Mouse (Mus musculus): ENCODE measurements around the gene Dip2c. TPM values are rescaled to one million over a fixed set of nuclear protein-coding genes. Genes with fewer than 3 reads are reported as not detected.
A peak's percentile ranks its signal among the peaks of the same experiment; 100 is the strongest.

Dip2c gene
- polyA plus RNA-seq (2014; fragmentation: Nextera tagmentation; extraction: Ambion mirVana), result 4.4 and 6.0 TPM in 2 replicates

GRCm38 (mm10) chr13:9276322-9276855 is at the start of gene Dip2c:
Gene Dip2c, plus strand, starts transcription at chr13:9276528.
- H3K4me1 ChIP-seq (ENCODE audit: control insufficient read depth, insufficient read depth, low read length), result peaks cover 11% of the 10 kb centered on the region
- H3K27me3 ChIP-seq (ENCODE audit: control insufficient read depth, insufficient read depth, low read length), result no peaks in the 10 kb centered on the region
- H3K4me3 ChIP-seq (ENCODE audit: low read depth, low read length), result peak within 1 kb of the TSS; percentile 92
- H3K36me3 ChIP-seq (ENCODE audit: control insufficient read depth, insufficient read depth, low read length), result no peaks in the 10 kb centered on the region
- no peaks in the 10 kb centered on the region for H3K9me3 ChIP-seq (replicated peaks; ENCODE audit: control insufficient read depth, low read length)
- peak within 1 kb of the TSS; percentile 91 for H3K9ac ChIP-seq (ENCODE audit: low read depth, low read length)
- H3K4me2 ChIP-seq, result peak within 1 kb of the TSS; percentile 85
- peak within 1 kb of the TSS; percentile 89 for H3K27ac ChIP-seq (ENCODE audit: low read depth, low read length)
- ATAC-seq (replicated peaks; ENCODE audit: insufficient number of reproducible peaks, low FRiP score, low TSS enrichment), result peak; percentile 88
- under 1% methylated on average over 50 of the region's 67 CpGs for WGBS (ENCODE audit: insufficient replicate concordance)

- H3K9me3 ChIP-seq (replicated peaks; ENCODE audit: control insufficient read depth, low read length), result no peaks in the 10 kb centered on the region
- H3K4me1 ChIP-seq (ENCODE audit: control insufficient read depth, insufficient read depth, low read length), result no peaks in the 10 kb centered on the region
- no peak overlapping the region for H3K4me3 ChIP-seq (ENCODE audit: low read depth, low read length)
- H3K27ac ChIP-seq (ENCODE audit: low read depth, low read length), result no peak overlapping the region
- H3K4me2 ChIP-seq, result no peak overlapping the region
- no peaks in the 10 kb centered on the region for H3K27me3 ChIP-seq (ENCODE audit: control insufficient read depth, insufficient read depth, low read length)
- no peaks in the 10 kb centered on the region for H3K36me3 ChIP-seq (ENCODE audit: control insufficient read depth, insufficient read depth, low read length)
- no peak overlapping the region for H3K9ac ChIP-seq (ENCODE audit: low read depth, low read length)
- WGBS (ENCODE audit: insufficient replicate concordance), result 71% methylated on average over 5 of the region's 5 CpGs
- ATAC-seq (replicated peaks; ENCODE audit: insufficient number of reproducible peaks, low FRiP score, low TSS enrichment), result no peak
These were observed 49.2 kb upstream of the Dip2c start for GRCm38 (mm10) chr13:9227078-9227477.

GRCm38 (mm10) chr13:9237495-9237894 is 38.8 kb upstream of the Dip2c start:
- H3K27me3 ChIP-seq (ENCODE audit: control insufficient read depth, insufficient read depth, low read length), result no peaks in the 10 kb centered on the region
- H3K27ac ChIP-seq (ENCODE audit: low read depth, low read length), result no peak overlapping the region
- no peak for ATAC-seq (replicated peaks; ENCODE audit: insufficient number of reproducible peaks, low FRiP score, low TSS enrichment)
- H3K4me1 ChIP-seq (ENCODE audit: control insufficient read depth, insufficient read depth, low read length), result no peaks in the 10 kb centered on the region
- H3K36me3 ChIP-seq (ENCODE audit: control insufficient read depth, insufficient read depth, low read length), result no peaks in the 10 kb centered on the region
- H3K4me3 ChIP-seq (ENCODE audit: low read depth, low read length), result no peak overlapping the region
- no peak overlapping the region for H3K9ac ChIP-seq (ENCODE audit: low read depth, low read length)
- whole genome bisulfite sequencing (ENCODE audit: insufficient replicate concordance), result 73% methylated on average over 7 of the region's 7 CpGs
- H3K9me3 ChIP-seq (replicated peaks; ENCODE audit: control insufficient read depth, low read length), result no peaks in the 10 kb centered on the region
- no peak overlapping the region for H3K4me2 ChIP-seq

GRCm38 (mm10) chr13:9239127-9239526 is 37.2 kb upstream of the Dip2c start:
- no peak for ATAC-seq (replicated peaks; ENCODE audit: insufficient number of reproducible peaks, low FRiP score, low TSS enrichment)
- Histone ChIP-seq H3K4me1 (ENCODE audit: control insufficient read depth, insufficient read depth, low read length) (no peaks in the 10 kb centered on the region), H3K4me2 (no peak overlapping the region), H3K27me3 (ENCODE audit: control insufficient read depth, insufficient read depth, low read length) (no peaks in the 10 kb centered on the region), H3K27ac (ENCODE audit: low read depth, low read length) (no peak overlapping the region), H3K4me3 (ENCODE audit: low read depth, low read length) (no peak overlapping the region), H3K36me3 (ENCODE audit: control insufficient read depth, insufficient read depth, low read length) (no peaks in the 10 kb centered on the region), H3K9me3 (replicated peaks; ENCODE audit: control insufficient read depth, low read length) (no peaks in the 10 kb centered on the region), H3K9ac (ENCODE audit: low read depth, low read length) (no peak overlapping the region)
- WGBS (ENCODE audit: insufficient replicate concordance), result 82% methylated on average over 5 of the region's 5 CpGs

GRCm38 (mm10) chr13:9239631-9240236 is 36.6 kb upstream of the Dip2c start:
- 84% methylated on average over 12 of the region's 12 CpGs for WGBS (ENCODE audit: insufficient replicate concordance)
- H3K9me3 ChIP-seq (replicated peaks; ENCODE audit: control insufficient read depth, low read length), result no peaks in the 10 kb centered on the region
- no peaks in the 10 kb centered on the region for H3K4me1 ChIP-seq (ENCODE audit: control insufficient read depth, insufficient read depth, low read length)
- H3K36me3 ChIP-seq (ENCODE audit: control insufficient read depth, insufficient read depth, low read length), result no peaks in the 10 kb centered on the region
- H3K27ac ChIP-seq (ENCODE audit: low read depth, low read length), result no peak overlapping the region
- H3K4me2 ChIP-seq, result no peak overlapping the region
- no peaks in the 10 kb centered on the region for H3K27me3 ChIP-seq (ENCODE audit: control insufficient read depth, insufficient read depth, low read length)
- no peak overlapping the region for H3K4me3 ChIP-seq (ENCODE audit: low read depth, low read length)
- H3K9ac ChIP-seq (ENCODE audit: low read depth, low read length), result no peak overlapping the region
- no peak for ATAC-seq (replicated peaks; ENCODE audit: insufficient number of reproducible peaks, low FRiP score, low TSS enrichment)

- no peak for ATAC-seq (replicated peaks; ENCODE audit: insufficient number of reproducible peaks, low FRiP score, low TSS enrichment)
- no peaks in the 10 kb centered on the region for H3K27me3 ChIP-seq (ENCODE audit: control insufficient read depth, insufficient read depth, low read length)
- WGBS (ENCODE audit: insufficient replicate concordance), result 63% methylated on average over 4 of the region's 4 CpGs
- no peak overlapping the region for H3K4me2 ChIP-seq
- H3K4me1 ChIP-seq (ENCODE audit: control insufficient read depth, insufficient read depth, low read length), result no peaks in the 10 kb centered on the region
- no peak overlapping the region for H3K4me3 ChIP-seq (ENCODE audit: low read depth, low read length)
- H3K27ac ChIP-seq (ENCODE audit: low read depth, low read length), result no peak overlapping the region
- no peak overlapping the region for H3K9ac ChIP-seq (ENCODE audit: low read depth, low read length)
- H3K36me3 ChIP-seq (ENCODE audit: control insufficient read depth, insufficient read depth, low read length), result no peaks in the 10 kb centered on the region
- no peaks in the 10 kb centered on the region for H3K9me3 ChIP-seq (replicated peaks; ENCODE audit: control insufficient read depth, low read length)
These were observed 14.6 kb upstream of the Dip2c start for GRCm38 (mm10) chr13:9261748-9262147.

GRCm38 (mm10) chr13:9265516-9265915 is 10.8 kb upstream of the Dip2c start:
- H3K4me2 ChIP-seq, result no peak overlapping the region
- no peaks in the 10 kb centered on the region for H3K9me3 ChIP-seq (replicated peaks; ENCODE audit: control insufficient read depth, low read length)
- 75% methylated on average over 5 of the region's 5 CpGs for WGBS (ENCODE audit: insufficient replicate concordance)
- no peaks in the 10 kb centered on the region for H3K36me3 ChIP-seq (ENCODE audit: control insufficient read depth, insufficient read depth, low read length)
- no peaks in the 10 kb centered on the region for H3K4me1 ChIP-seq (ENCODE audit: control insufficient read depth, insufficient read depth, low read length)
- H3K27me3 ChIP-seq (ENCODE audit: control insufficient read depth, insufficient read depth, low read length), result no peaks in the 10 kb centered on the region
- H3K9ac ChIP-seq (ENCODE audit: low read depth, low read length), result no peak overlapping the region
- no peak for ATAC-seq (replicated peaks; ENCODE audit: insufficient number of reproducible peaks, low FRiP score, low TSS enrichment)
- H3K4me3 ChIP-seq (ENCODE audit: low read depth, low read length), result no peak overlapping the region
- H3K27ac ChIP-seq (ENCODE audit: low read depth, low read length), result no peak overlapping the region

- WGBS (ENCODE audit: insufficient replicate concordance), result 1% methylated on average over 62 of the region's 75 CpGs
These were observed 710 bp downstream of the Dip2c start for GRCm38 (mm10) chr13:9276856-9277620.

More at GRCm38 (mm10) chr13:9276856-9277620, 710 bp downstream of the Dip2c start:
- H3K27ac ChIP-seq (ENCODE audit: low read depth, low read length), result peak overlapping the region; percentile 89
- H3K4me1 ChIP-seq (ENCODE audit: control insufficient read depth, insufficient read depth, low read length), result peaks cover 11% of the 10 kb centered on the region
- H3K4me3 ChIP-seq (ENCODE audit: low read depth, low read length), result peak overlapping the region; percentile 92
- H3K36me3 ChIP-seq (ENCODE audit: control insufficient read depth, insufficient read depth, low read length), result no peaks in the 10 kb centered on the region
- H3K4me2 ChIP-seq, result peak overlapping the region; percentile 85
- peak overlapping the region; percentile 91 for H3K9ac ChIP-seq (ENCODE audit: low read depth, low read length)
- no peaks in the 10 kb centered on the region for H3K9me3 ChIP-seq (replicated peaks; ENCODE audit: control insufficient read depth, low read length)
- no peaks in the 10 kb centered on the region for H3K27me3 ChIP-seq (ENCODE audit: control insufficient read depth, insufficient read depth, low read length)
- peak; percentile 77 for ATAC-seq (replicated peaks; ENCODE audit: insufficient number of reproducible peaks, low FRiP score, low TSS enrichment)

Measured in heart, embryonic 11.5 days (tissue).